Mouse (Mus musculus) inflammation-experienced regulatory T-cells (primary cell): ENCODE data around the gene Rlim. TPM values are rescaled to one million over a fixed set of nuclear protein-coding genes. Genes with fewer than 3 reads are reported as not detected.

ENCODE experiments used
- polyA plus RNA-seq, 2 experiments: library from polyadenylated mRNA; unstranded; fragments of 100-300 nt; shearing (Covaris generic); gene quantifications; one replicate each; pipeline ENCODE4 v1.2.1; 2017

Rlim gene
- polyA plus RNA-seq, result 10 to 100 TPM; 26.2 to 31.5 TPM

GRCm38 (mm10) chrX:103981169-103981689 is at the start of gene Rlim:
Rlim (minus strand) TSS chrX:103981284.

Other genes with a start within 250 kb of the Rlim start
- under 1 TPM in 1 of 2 experiments, not detected in 1; 0.22 TPM for gene Slc16a2, start 159.3 kb downstream of the Rlim start, polyA plus RNA-seq
- not detected for gene Nexmif, start 219.9 kb upstream of the Rlim start, polyA plus RNA-seq